Comparison of ENCODE assay signal across 8 mouse cellular contexts in the genomic region with DNA sequence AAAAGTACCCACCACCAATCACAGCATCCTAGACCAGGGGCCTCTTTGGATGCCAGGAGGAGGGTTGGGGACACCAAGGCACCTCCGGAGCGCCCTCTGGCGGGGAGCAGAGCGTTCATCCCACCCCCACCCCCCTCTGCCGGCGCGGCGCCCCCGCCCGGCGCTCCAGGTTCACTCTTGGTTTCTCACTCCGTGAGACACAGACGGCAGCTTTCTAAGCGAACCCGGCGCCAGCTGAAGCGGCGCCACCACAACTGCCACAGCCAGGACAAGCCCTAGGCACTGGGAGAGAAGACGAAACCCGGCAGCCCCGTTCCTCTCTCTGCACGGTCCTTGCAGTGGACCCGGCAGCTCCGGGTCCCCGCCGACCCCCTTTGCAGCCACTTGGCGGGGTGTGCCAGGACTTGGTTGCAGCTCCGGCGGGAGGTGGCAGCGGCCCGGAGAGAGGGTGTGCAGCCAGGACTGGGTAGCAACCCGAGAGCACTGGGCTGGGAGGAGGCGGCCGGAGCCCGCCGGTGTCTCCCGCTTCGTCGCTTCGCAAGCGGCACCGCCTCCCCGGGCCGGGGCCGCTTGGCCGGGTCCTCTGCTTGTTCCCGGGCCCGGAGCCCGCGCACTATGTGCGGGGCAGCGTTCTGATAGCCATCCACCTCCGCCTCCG. TPM values are rescaled to one million over a fixed set of nuclear protein-coding genes. Genes with fewer than 3 reads are reported as not detected.
DNase-seq lines count a peak whose midpoint lies in the region; ATAC-seq and TF ChIP-seq lines count a peak whose summit lies in the region.

Gene Slc35f1 (plus strand): TSS at position 200 of the 658 bp plus-strand sequence.

- peak within 1 kb of the TSS; percentile 75 for H3K9ac ChIP-seq in embryonic facial prominence, embryonic 11.5 days (replicated peaks; ENCODE audit: low read length)
- peak within 1 kb of the TSS; percentile 70 for H3K9ac ChIP-seq in heart, embryonic 11.5 days (ENCODE audit: low read depth, low read length)
- H3K9ac ChIP-seq in kidney, embryonic 14.5 days (ENCODE audit: low read depth, low read length), result peak within 1 kb of the TSS; percentile 70
- peak within 1 kb of the TSS; percentile 73 for H3K9ac ChIP-seq in limb, embryonic 14.5 days (ENCODE audit: low read depth, low read length, severe bottlenecking)
- H3K9ac ChIP-seq in neural tube, embryonic 11.5 days (ENCODE audit: low read length), result peak within 1 kb of the TSS; percentile 94

- no peaks in the 10 kb centered on the region for H3K36me3 ChIP-seq in megakaryocyte, embryonic 14.5 days (replicated peaks; ENCODE audit: low read length)
- no peaks in the 10 kb centered on the region for H3K36me3 ChIP-seq in embryonic facial prominence, embryonic 11.5 days (replicated peaks; ENCODE audit: control insufficient read depth, insufficient read depth, low read depth, low read length)
- no peaks in the 10 kb centered on the region for H3K36me3 ChIP-seq in heart, embryonic 11.5 days (ENCODE audit: control insufficient read depth, insufficient read depth, low read length)
- no peaks in the 10 kb centered on the region for H3K36me3 ChIP-seq in kidney, embryonic 14.5 days (ENCODE audit: control insufficient read depth, insufficient read depth, low read length)
- no peaks in the 10 kb centered on the region for H3K36me3 ChIP-seq in limb, embryonic 14.5 days (ENCODE audit: control insufficient read depth, insufficient read depth, low read length)
- no peaks in the 10 kb centered on the region for H3K36me3 ChIP-seq in neural tube, embryonic 11.5 days (ENCODE audit: control insufficient read depth, insufficient read depth, low read length)

- no peak for ATAC-seq in megakaryocyte, adult 5-6 weeks (ENCODE audit: poor library complexity, severe bottlenecking)
- peak; percentile 88 for ATAC-seq in embryonic facial prominence, embryonic 11.5 days (replicated peaks; ENCODE audit: insufficient number of reproducible peaks, low FRiP score, low TSS enrichment, low read depth)
- peak; percentile 81 for ATAC-seq in heart, embryonic 11.5 days (replicated peaks; ENCODE audit: insufficient number of reproducible peaks, low FRiP score, low TSS enrichment)
- ATAC-seq in kidney, embryonic 14.5 days (ENCODE audit: low FRiP score, low TSS enrichment), result peak; percentile 94
- ATAC-seq in limb, embryonic 14.5 days (ENCODE audit: low FRiP score, low read depth), result peak; percentile 85
- peak; percentile 90 for ATAC-seq in neural tube, embryonic 11.5 days (ENCODE audit: insufficient read depth, low FRiP score, low TSS enrichment)

- H3K4me3 ChIP-seq in megakaryocyte, embryonic 14.5 days (replicated peaks), result peak within 1 kb of the TSS; percentile 89
- H3K4me3 ChIP-seq in embryonic facial prominence, embryonic 11.5 days (ENCODE audit: low read depth, low read length), result peak within 1 kb of the TSS; percentile 73
- peak within 1 kb of the TSS; percentile 71 for H3K4me3 ChIP-seq in heart, embryonic 11.5 days (ENCODE audit: low read depth, low read length)
- H3K4me3 ChIP-seq in kidney, embryonic 14.5 days (ENCODE audit: low read length), result peak within 1 kb of the TSS; percentile 65
- peak within 1 kb of the TSS; percentile 62 for H3K4me3 ChIP-seq in limb, embryonic 14.5 days (replicated peaks; ENCODE audit: low read length)
- peak within 1 kb of the TSS; percentile 81 for H3K4me3 ChIP-seq in neural tube, embryonic 11.5 days (ENCODE audit: low read depth, low read length)

- H3K27me3 ChIP-seq in megakaryocyte, embryonic 14.5 days (replicated peaks), result peaks cover 27% of the 10 kb centered on the region
- no peaks in the 10 kb centered on the region; the same call in 1 of the 2 replicates for H3K27me3 ChIP-seq in embryonic facial prominence, embryonic 11.5 days (ENCODE audit: control insufficient read depth, insufficient read depth, low read length)
- peaks cover 10% of the 10 kb centered on the region for H3K27me3 ChIP-seq in heart, embryonic 11.5 days (ENCODE audit: control insufficient read depth, insufficient read depth, low read length)
- H3K27me3 ChIP-seq in kidney, embryonic 14.5 days (ENCODE audit: control insufficient read depth, insufficient read depth, low read length), result peaks cover 10% of the 10 kb centered on the region
- H3K27me3 ChIP-seq in limb, embryonic 14.5 days (ENCODE audit: control insufficient read depth, insufficient read depth, low read length), result peaks cover 7% of the 10 kb centered on the region; the same call in 1 of the 2 replicates
- no peaks in the 10 kb centered on the region for H3K27me3 ChIP-seq in neural tube, embryonic 11.5 days (ENCODE audit: control insufficient read depth, insufficient read depth, low read length)

- peak within 1 kb of the TSS; percentile 56; the same call in 1 of the 2 replicates for H3K27ac ChIP-seq in embryonic facial prominence, embryonic 11.5 days (replicated peaks; ENCODE audit: low read depth, low read length)
- no peak within 1 kb of the TSS for H3K27ac ChIP-seq in heart, embryonic 11.5 days (ENCODE audit: low read depth, low read length)
- H3K27ac ChIP-seq in kidney, embryonic 14.5 days (ENCODE audit: low read depth, low read length), result peak within 1 kb of the TSS; percentile 77
- H3K27ac ChIP-seq in limb, embryonic 14.5 days (replicated peaks; ENCODE audit: low read depth, low read length), result peak within 1 kb of the TSS; percentile 66
- H3K27ac ChIP-seq in neural tube, embryonic 11.5 days (ENCODE audit: low read depth, low read length), result peak within 1 kb of the TSS; percentile 84

- peak within 1 kb of the TSS; percentile 96 for H3K4me2 ChIP-seq in embryonic facial prominence, embryonic 11.5 days (ENCODE audit: low read depth, low read length)
- H3K4me2 ChIP-seq in heart, embryonic 11.5 days, result peak within 1 kb of the TSS; percentile 97
- H3K4me2 ChIP-seq in kidney, embryonic 14.5 days (replicated peaks; ENCODE audit: low read depth, low read length), result peak within 1 kb of the TSS; percentile 90
- peak within 1 kb of the TSS; percentile 92 for H3K4me2 ChIP-seq in limb, embryonic 14.5 days (replicated peaks; ENCODE audit: low read depth, low read length, severe bottlenecking)
- H3K4me2 ChIP-seq in neural tube, embryonic 11.5 days (ENCODE audit: low read depth), result peak within 1 kb of the TSS; percentile 81

- H3K9me3 ChIP-seq in megakaryocyte, embryonic 14.5 days, result peaks cover 18% of the 10 kb centered on the region
- H3K9me3 ChIP-seq in embryonic facial prominence, embryonic 11.5 days (replicated peaks; ENCODE audit: control insufficient read depth, low read length), result no peaks in the 10 kb centered on the region
- no peaks in the 10 kb centered on the region for H3K9me3 ChIP-seq in heart, embryonic 11.5 days (replicated peaks; ENCODE audit: control insufficient read depth, low read length)
- no peaks in the 10 kb centered on the region for H3K9me3 ChIP-seq in kidney, embryonic 14.5 days (ENCODE audit: control insufficient read depth, low read length)
- no peaks in the 10 kb centered on the region for H3K9me3 ChIP-seq in limb, embryonic 14.5 days (ENCODE audit: control insufficient read depth, low read length)
- no peaks in the 10 kb centered on the region for H3K9me3 ChIP-seq in neural tube, embryonic 11.5 days (ENCODE audit: control insufficient read depth, low read length)

- peak; percentile 88 for DNase-seq in embryonic facial prominence, embryonic 11.5 days (ENCODE audit: low spot score)
- DNase-seq in limb, embryonic 14.5 days (ENCODE audit: low spot score), result peak; percentile 78
- DNase-seq in neural tube, embryonic 11.5 days (ENCODE audit: low spot score), result peak; percentile 91
- DNase-seq in thymus, postnatal 36 days, result peak; percentile 3 to 6

- 0% methylated on average over 44 of the region's 54 CpGs for WGBS in embryonic facial prominence, embryonic 11.5 days
- under 1% methylated on average over 51 of the region's 54 CpGs for WGBS in heart, embryonic 11.5 days (ENCODE audit: insufficient replicate concordance)
- WGBS in kidney, embryonic 14.5 days, result under 1% methylated on average over 46 of the region's 54 CpGs
- under 1% methylated on average over 28 of the region's 54 CpGs for WGBS in limb, embryonic 14.5 days
- under 1% methylated on average over 44 of the region's 54 CpGs for WGBS in neural tube, embryonic 11.5 days

- TF ChIP-seq POLR2A in limb, embryonic 14.5 days (IDR thresholded peaks at IDR 0.05; ENCODE audit: borderline replicate concordance, extremely low read depth, insufficient read depth, insufficient read length), result no peak

- H3K4me1 ChIP-seq in megakaryocyte, embryonic 14.5 days, result peaks cover 14% of the 10 kb centered on the region
- H3K4me1 ChIP-seq in embryonic facial prominence, embryonic 11.5 days (ENCODE audit: control insufficient read depth, insufficient read depth, low read length), result no peaks in the 10 kb centered on the region
- H3K4me1 ChIP-seq in heart, embryonic 11.5 days (ENCODE audit: control insufficient read depth, insufficient read depth, low read length), result peaks cover 5% of the 10 kb centered on the region
- H3K4me1 ChIP-seq in kidney, embryonic 14.5 days (ENCODE audit: control insufficient read depth, insufficient read depth, low read length), result no peaks in the 10 kb centered on the region
- no peaks in the 10 kb centered on the region; the same call in 1 of the 2 replicates for H3K4me1 ChIP-seq in limb, embryonic 14.5 days (ENCODE audit: control insufficient read depth, insufficient read depth, low read length)
- H3K4me1 ChIP-seq in neural tube, embryonic 11.5 days (ENCODE audit: control insufficient read depth, insufficient read depth, low read length), result peaks cover 6% of the 10 kb centered on the region; the same call in 1 of the 2 replicates

RNA-seq across cellular contexts. Expression of gene Slc35f1, which starts in this region (rescaled TPM):
- not detected in 2 replicates for polyA plus RNA-seq in megakaryocyte, embryonic 14.5 days (2012; ENCODE audit: insufficient read depth, low replicate concordance)
- not detected in 2 replicates for total RNA-seq in megakaryocyte, adult 5-6 weeks (2015)
- total RNA-seq in megakaryocyte, adult 5-6 weeks (2017), result not detected in 2 replicates
- polyA plus RNA-seq in embryonic facial prominence, embryonic 11.5 days (2014; fragmentation: Nextera tagmentation; extraction: Ambion mirVana), result 3.7 and 3.9 TPM in 2 replicates
- polyA plus RNA-seq in heart, embryonic 11.5 days (2014; fragmentation: Nextera tagmentation; extraction: Ambion mirVana), result 0.82 and 1.2 TPM in 2 replicates
- polyA plus RNA-seq in kidney, embryonic 14.5 days (2014; fragmentation: Nextera tagmentation; extraction: Ambion mirVana), result 2.3 and 3.3 TPM in 2 replicates
- 6.4 and 7.7 TPM in 2 replicates for polyA plus RNA-seq in limb, embryonic 14.5 days (2012; rRNA removed)
- polyA plus RNA-seq in limb, embryonic 14.5 days (2014; fragmentation: Nextera tagmentation; extraction: Ambion mirVana), result 4.8 and 5.5 TPM in 2 replicates
- polyA plus RNA-seq in neural tube, embryonic 11.5 days (2014; fragmentation: Nextera tagmentation; extraction: Ambion mirVana), result 14.8 and 17.1 TPM in 2 replicates

Comparison
In these comparisons a context has a peak if more than half of its experiments do, and no peak if none do; other contexts are left out.
1. DNase-seq: peak in every context shown above with its lines; median percentile 91 in neural tube, embryonic 11.5 days; 88 in embryonic facial prominence, embryonic 11.5 days; 78 in limb, embryonic 14.5 days; 4 in thymus, postnatal 36 days.